Mouse (Mus musculus) hindbrain, embryonic 14.5 days (tissue): ENCODE measurements around the gene Sik1. TPM values are rescaled to one million over a fixed set of nuclear protein-coding genes. Genes with fewer than 3 reads are reported as not detected.

Experiments
- ATAC-seq: fragments of 200-750 bp; cut with Nextera tagmentation; 2 replicates; pipeline ENCODE4 v1.8.0; 2017; ENCODE audit warnings: moderate number of reproducible peaks, mild to moderate bottlenecking, moderate TSS enrichment, moderate library complexity; ENCODE audit not compliant: low FRiP score
- DNase-seq: peaks from one replicate; pipeline ENCODE4 v3.0.0-alpha.2; 2015; ENCODE audit warnings: low spot score
- H3K27ac ChIP-seq: fragments of 300-500 bp; sonication (generic); 2 replicates; pipeline ENCODE4 v1.5.1; 2014; ENCODE audit warnings: mild to moderate bottlenecking, moderate library complexity
- H3K27me3 ChIP-seq: fragments of 300-500 bp; sonication (generic); 2 replicates; pipeline ENCODE4 v1.6.1; 2014; ENCODE audit warnings: mild to moderate bottlenecking, low read length, mixed read lengths; ENCODE audit not compliant: control insufficient read depth, insufficient read depth
- H3K36me3 ChIP-seq: fragments of 300-500 bp; sonication (generic); replicated peaks from 2 replicates; pipeline ENCODE4 v1.6.1; 2014; ENCODE audit not compliant: control insufficient read depth, insufficient read depth
- H3K4me1 ChIP-seq: fragments of 300-500 bp; sonication (generic); replicated peaks from 2 replicates; pipeline ENCODE4 v1.6.1; 2014; ENCODE audit warnings: antibody characterized with exemption, low read length, mixed read lengths; ENCODE audit not compliant: control insufficient read depth, insufficient read depth
- H3K4me2 ChIP-seq: fragments of 300-500 bp; sonication (generic); replicated peaks from 2 replicates; pipeline ENCODE4 v1.6.1; 2014; ENCODE audit warnings: mild to moderate bottlenecking, moderate library complexity
- H3K4me3 ChIP-seq: fragments of 300-500 bp; sonication (generic); replicated peaks from 2 replicates; pipeline ENCODE4 v1.5.1; 2014; ENCODE audit warnings: mild to moderate bottlenecking, low read length
- H3K9ac ChIP-seq: fragments of 300-500 bp; sonication (generic); 2 replicates; pipeline ENCODE4 v1.6.1; 2014
- H3K9me3 ChIP-seq: fragments of 300-500 bp; sonication (generic); 2 replicates; pipeline ENCODE4 v1.6.1; 2016; ENCODE audit warnings: low read length; ENCODE audit not compliant: control insufficient read depth
- WGBS: fragments of 180-500 bp; shearing (Covaris S2); extraction: QIAGEN DNeasy Blood & Tissue Kit; methylation state at CpG from one replicate; pipeline ENCODE4 v1.1.7; 2014; 5-methylcytosine and 5-hydroxymethylcytosine counted together
- polyA plus RNA-seq: library from polyadenylated mRNA; unstranded; fragments of >200 nt; fragmentation: Nextera tagmentation; extraction: Ambion mirVana; gene quantifications from 2 replicates; pipeline ENCODE4 v1.2.1, GENCODE M21; 2014

Gene Sik1
- polyA plus RNA-seq, 1 experiment from 2014 or later, result 20.5 TPM

DNA sequence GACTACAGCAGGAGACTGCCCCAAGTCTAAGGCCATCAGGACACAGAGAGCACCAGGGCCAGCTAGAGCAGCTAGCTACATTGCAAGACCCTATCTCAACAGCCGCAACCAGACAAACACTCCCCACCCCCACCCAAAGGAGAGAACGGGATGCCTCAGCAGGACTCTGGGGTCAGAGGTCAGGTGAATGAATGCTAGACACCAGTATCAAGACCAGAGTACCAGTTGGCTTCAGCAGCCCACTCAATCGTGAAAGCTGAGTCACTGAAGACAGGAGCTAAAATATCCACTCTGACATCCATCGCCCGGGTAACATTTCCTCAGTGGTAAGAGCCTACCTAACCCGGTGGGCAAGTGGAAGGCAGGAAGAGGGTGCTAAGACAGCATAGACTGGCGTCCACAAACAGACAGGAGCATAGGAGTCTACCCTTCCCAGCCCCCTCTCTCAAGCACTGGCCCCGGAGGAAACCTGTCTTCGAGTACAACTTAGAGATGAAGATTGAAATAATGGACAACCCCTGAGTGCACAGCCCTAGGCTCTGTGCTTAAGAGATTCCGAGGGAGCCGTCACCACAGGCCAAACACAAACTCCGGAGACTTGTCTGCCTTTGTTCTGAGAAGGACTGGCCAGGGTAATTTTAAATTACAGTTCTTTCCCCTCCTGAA is 2.7 kb downstream of the Sik1 start:
- Histone ChIP-seq H3K36me3 (peaks cover 33% of the 10 kb centered on the region), H3K4me3 (peak overlapping the region; percentile 84; the same call in 1 of the 2 replicates), H3K27ac (no peak overlapping the region), H3K9me3 (no peaks in the 10 kb centered on the region), H3K4me1 (peaks cover 36% of the 10 kb centered on the region), H3K27me3 (no peaks in the 10 kb centered on the region), H3K9ac (peak overlapping the region; percentile 17; the same call in 1 of the 2 replicates), H3K4me2 (peak overlapping the region; percentile 49)
- ATAC-seq (no peak), DNase-seq (no peak)
- WGBS, result 68% methylated on average over 12 of the region's 12 CpGs

DNA sequence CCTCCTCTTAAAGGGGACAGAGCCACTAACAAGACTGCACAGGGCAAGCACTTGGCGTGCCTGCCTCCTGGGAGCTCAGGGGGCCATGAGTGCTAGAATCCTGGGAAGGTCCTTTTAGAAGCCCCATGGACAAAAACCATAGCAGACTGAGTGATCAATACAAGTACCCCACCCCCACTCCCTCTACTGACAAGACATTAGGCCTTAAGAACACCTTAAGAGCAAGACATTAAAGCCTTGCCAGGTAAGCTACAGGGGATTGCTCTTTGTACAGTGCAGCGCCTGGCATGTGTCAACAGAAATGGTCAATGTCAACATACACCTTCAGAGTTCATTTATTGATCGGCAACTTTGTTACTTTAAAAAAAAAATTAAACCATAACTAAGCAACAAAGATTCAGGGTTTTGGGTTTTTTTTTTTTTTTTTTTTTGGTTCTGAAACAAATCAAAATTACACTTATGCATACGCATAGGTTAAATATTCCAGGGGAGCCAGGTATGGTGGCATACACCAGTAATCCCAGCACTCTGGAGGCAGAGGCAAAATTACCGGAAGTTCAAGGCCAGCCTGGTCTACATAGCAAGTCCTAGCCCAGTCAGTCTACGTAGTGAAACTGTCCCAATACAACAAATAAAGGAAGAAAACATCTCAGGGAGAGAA is 3.7 kb downstream of the Sik1 start:
- no peak for DNase-seq
- 89% methylated on average over 6 of the region's 6 CpGs for WGBS
- H3K27ac ChIP-seq, result no peak overlapping the region
- peaks cover 43% of the 10 kb centered on the region for H3K36me3 ChIP-seq
- H3K9ac ChIP-seq, result no peak overlapping the region
- H3K27me3 ChIP-seq, result no peaks in the 10 kb centered on the region
- no peaks in the 10 kb centered on the region for H3K9me3 ChIP-seq
- H3K4me3 ChIP-seq, result no peak overlapping the region
- H3K4me1 ChIP-seq, result peaks cover 36% of the 10 kb centered on the region
- no peak overlapping the region for H3K4me2 ChIP-seq
- no peak for ATAC-seq

DNA sequence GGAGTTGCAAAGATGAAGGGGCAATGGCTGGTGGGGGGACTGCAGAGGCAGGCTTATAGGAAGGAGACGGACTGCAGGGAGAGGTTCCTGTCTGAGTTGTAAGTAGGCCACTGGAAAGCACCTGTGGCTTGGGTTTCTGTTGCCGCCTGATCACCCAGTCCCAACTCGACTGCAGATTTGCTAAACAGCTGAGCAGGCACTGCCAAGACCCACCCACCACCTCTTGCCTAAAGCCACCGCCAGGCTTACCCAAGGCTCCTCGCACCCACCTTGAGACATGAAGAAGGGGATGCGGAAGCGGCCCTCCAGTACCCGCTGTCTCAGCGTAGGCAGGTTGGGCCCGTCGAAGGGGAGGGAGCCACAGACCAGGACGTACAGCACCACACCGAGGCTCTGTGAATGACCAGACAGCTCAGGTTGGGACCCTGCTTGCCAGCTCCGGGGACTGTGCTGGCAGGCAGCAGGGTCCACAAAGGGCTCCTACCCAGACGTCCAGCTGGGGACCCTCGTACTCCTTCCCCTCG is 5.1 kb downstream of the Sik1 start:
- H3K4me2 ChIP-seq, result no peak overlapping the region
- DNase-seq (no peak), ATAC-seq (no peak)
- no peaks in the 10 kb centered on the region for H3K9me3 ChIP-seq
- H3K4me3 ChIP-seq, result no peak overlapping the region
- H3K4me1 ChIP-seq, result peaks cover 28% of the 10 kb centered on the region
- 93% methylated on average over 17 of the region's 17 CpGs for WGBS
- H3K27me3 ChIP-seq, result no peaks in the 10 kb centered on the region
- no peak overlapping the region for H3K9ac ChIP-seq
- H3K36me3 ChIP-seq, result peaks cover 57% of the 10 kb centered on the region
- H3K27ac ChIP-seq, result no peak overlapping the region

DNA sequence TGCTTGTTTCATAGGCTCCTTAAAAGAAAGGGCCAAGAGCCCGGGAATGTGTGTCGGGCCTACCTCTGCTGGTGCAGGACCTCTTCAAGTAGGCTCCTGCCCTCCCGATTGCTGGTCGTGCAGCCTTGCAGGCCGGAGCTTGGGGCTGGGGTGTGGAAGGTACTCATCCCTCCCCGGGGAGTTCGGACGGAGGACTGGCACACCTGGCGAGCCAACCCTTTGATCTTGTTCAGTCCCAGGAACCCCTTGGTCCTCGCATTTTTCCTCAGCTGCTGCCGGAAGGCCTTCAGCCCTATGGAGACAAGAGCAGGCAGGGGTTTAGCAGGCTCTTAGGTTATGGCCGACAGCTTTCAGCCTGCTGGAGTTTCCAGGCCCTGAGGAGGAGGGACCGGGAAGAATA is 8.6 kb downstream of the Sik1 start:
- Histone ChIP-seq H3K4me3 (no peak overlapping the region), H3K4me1 (peaks cover 5% of the 10 kb centered on the region; the same call in 1 of the 2 replicates), H3K4me2 (no peak overlapping the region), H3K27ac (no peak overlapping the region), H3K9ac (no peak overlapping the region), H3K9me3 (no peaks in the 10 kb centered on the region), H3K27me3 (no peaks in the 10 kb centered on the region), H3K36me3 (peaks cover 78% of the 10 kb centered on the region)
- DNase-seq (no peak), ATAC-seq (no peak)
- WGBS, result 94% methylated on average over 13 of the region's 13 CpGs

DNA sequence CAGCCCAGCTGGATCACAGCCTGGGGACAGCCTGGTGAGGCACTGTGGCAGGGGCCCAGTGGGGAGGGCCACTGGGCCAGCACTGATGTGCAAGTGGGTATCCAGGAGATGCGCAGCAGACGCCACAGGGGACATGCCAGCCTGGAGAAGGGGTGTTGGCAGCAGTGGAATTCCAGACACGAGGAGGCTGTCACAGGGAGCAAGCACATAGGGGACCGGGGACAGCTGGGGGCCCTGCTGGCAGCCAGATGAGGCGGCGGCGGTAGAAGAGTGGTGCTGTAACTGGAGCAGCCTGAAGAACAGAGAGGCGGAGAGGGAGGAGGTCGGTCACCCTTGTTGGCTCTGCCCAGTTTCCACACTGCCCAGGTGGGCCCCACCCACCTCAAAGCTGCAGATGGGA is 9.3 kb downstream of the Sik1 start:
- no peak overlapping the region for H3K4me3 ChIP-seq
- H3K9me3 ChIP-seq, result no peaks in the 10 kb centered on the region
- no peak for DNase-seq
- H3K27ac ChIP-seq, result no peak overlapping the region
- no peak overlapping the region for H3K4me2 ChIP-seq
- ATAC-seq, result no peak
- H3K4me1 ChIP-seq, result no peaks in the 10 kb centered on the region
- H3K27me3 ChIP-seq, result no peaks in the 10 kb centered on the region
- WGBS, result 81% methylated on average over 9 of the region's 9 CpGs
- no peak overlapping the region for H3K9ac ChIP-seq
- H3K36me3 ChIP-seq, result peaks cover 78% of the 10 kb centered on the region

DNA sequence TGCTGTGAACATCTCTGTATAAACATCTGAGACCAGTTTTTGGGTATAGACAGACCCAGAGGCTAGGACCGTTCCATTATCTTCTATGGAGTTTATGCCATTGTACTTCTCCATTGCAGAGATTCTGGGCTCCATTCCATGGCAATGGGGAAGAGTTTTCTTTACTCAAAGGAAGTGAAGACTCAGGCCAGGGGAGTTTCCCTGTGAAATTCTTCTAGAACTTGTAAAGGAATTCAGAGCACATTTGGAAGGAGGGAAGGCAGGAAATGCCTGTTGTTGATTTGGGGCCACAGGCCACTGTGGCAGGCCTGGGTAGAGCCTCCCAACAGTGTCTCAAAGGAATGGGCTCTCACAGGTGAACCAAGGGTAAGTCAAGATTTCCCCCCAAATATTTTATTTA is 11.7 kb downstream of the Sik1 start:
- H3K4me1 ChIP-seq, result no peaks in the 10 kb centered on the region
- peaks cover 54% of the 10 kb centered on the region for H3K36me3 ChIP-seq
- no peaks in the 10 kb centered on the region for H3K27me3 ChIP-seq
- H3K9ac ChIP-seq, result no peak overlapping the region
- H3K9me3 ChIP-seq, result no peaks in the 10 kb centered on the region
- H3K4me3 ChIP-seq, result no peak overlapping the region
- no peak overlapping the region for H3K27ac ChIP-seq
- 89% methylated on average over 1 of the region's 1 CpGs for WGBS
- H3K4me2 ChIP-seq, result no peak overlapping the region
- no peak for DNase-seq
- no peak for ATAC-seq

DNA sequence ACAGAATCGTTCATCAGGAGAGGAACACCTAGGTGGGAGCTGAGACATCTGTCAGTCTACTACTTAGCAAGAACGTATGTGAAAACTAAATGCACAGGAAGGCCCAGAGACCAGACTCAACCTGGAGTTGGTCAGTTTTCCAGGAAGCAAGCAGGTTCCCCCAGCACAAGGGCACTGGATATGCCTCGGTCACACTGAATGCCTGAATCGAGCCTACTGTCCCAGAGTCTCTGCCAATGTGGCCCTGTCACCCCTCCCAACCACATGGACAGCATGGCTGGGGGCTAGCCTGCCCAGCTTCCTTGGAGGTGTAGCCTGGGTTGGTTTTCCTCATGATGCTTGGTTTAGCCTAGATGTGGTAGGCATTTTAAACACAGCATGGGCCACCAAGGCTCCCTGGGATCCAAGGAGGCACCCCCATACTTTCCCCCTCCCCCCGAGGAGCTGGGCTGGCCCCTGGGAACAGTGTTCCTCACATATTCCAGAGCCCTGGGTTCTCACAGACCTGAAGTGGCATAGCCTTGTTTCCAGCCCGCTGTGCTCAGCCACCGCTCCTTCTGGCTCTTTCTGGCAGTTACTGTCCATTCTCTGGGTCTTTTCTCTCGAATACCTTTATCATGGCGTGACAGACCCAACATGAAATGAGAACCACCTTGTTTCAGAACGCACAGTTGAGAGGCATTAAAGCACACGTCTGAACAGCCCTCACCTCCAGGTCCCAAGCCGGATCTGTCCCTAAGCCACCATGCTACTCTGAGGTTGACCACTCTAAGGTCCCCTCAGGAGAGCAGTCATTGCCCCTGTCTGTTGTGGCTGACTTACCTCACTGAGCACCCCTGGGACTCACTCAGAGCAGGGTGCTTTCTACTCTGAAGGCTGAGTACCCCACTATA is 12.4 kb downstream of the Sik1 start:
- WGBS, result 90% methylated on average over 12 of the region's 12 CpGs
- Histone ChIP-seq H3K9me3 (no peaks in the 10 kb centered on the region), H3K27ac (no peak overlapping the region), H3K27me3 (no peaks in the 10 kb centered on the region), H3K4me3 (no peak overlapping the region), H3K36me3 (peaks cover 47% of the 10 kb centered on the region), H3K4me2 (no peak overlapping the region), H3K9ac (no peak overlapping the region), H3K4me1 (no peaks in the 10 kb centered on the region)
- ATAC-seq (no peak), DNase-seq (no peak)

DNA sequence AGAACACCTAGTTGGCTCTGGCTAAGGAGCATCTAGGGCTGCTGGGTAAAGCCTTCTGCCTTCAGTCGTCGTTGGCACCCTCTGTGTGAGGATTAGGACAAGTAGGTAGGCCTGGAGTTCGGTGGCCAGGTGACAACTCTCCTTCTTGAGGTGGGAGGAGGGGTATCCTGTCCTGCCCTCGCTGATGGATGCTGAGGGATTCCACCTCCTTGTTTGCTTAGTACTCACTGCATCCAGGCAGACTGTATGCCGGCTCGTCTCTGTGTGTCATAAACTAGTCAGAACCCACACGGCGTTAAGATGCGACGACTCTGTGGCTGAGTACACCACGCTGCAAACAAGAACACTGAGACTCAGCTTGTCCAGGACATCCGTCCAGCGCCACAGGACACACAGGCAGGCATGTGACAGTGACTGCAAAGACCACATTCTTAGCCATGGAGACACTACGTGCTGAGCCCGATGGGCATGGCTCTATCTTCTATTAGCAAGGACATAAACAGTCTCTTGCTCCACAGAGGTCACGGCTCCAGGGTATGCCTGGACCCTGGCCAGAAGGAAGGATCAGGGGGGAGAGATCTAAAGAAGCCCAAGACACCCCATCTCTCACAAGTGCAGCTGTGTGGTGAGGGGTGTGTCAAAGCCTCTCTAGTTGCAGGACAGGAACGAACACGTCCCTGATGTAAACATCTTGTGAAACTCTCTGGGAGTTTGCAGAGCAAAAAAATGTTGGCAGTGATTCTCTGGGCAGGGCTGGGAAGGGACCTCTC is 13.6 kb downstream of the Sik1 start:
- no peak for DNase-seq
- H3K27me3 ChIP-seq, result no peaks in the 10 kb centered on the region
- H3K36me3 ChIP-seq, result peaks cover 36% of the 10 kb centered on the region
- H3K4me2 ChIP-seq, result no peak overlapping the region
- H3K9me3 ChIP-seq, result no peaks in the 10 kb centered on the region
- H3K4me1 ChIP-seq, result no peaks in the 10 kb centered on the region
- ATAC-seq, result no peak
- no peak overlapping the region for H3K9ac ChIP-seq
- no peak overlapping the region for H3K4me3 ChIP-seq
- no peak overlapping the region for H3K27ac ChIP-seq
- WGBS, result 73% methylated on average over 18 of the region's 18 CpGs
